Mouse (Mus musculus) ovary, adult 18-20 months (tissue): Measurements from ENCODE around the gene Slc25a53.
"Not testable (repeated sequence)": the region's sequence is repeated elsewhere in the genome, so short reads cannot be mapped to it uniquely, and the experiment has no call there.

Experiments used
- DNase-seq: peaks from one replicate; pipeline ENCODE4 v3.0.0; 2022; ENCODE audit warnings: low spot score, mixed read lengths

The Slc25a53 gene

DNA sequence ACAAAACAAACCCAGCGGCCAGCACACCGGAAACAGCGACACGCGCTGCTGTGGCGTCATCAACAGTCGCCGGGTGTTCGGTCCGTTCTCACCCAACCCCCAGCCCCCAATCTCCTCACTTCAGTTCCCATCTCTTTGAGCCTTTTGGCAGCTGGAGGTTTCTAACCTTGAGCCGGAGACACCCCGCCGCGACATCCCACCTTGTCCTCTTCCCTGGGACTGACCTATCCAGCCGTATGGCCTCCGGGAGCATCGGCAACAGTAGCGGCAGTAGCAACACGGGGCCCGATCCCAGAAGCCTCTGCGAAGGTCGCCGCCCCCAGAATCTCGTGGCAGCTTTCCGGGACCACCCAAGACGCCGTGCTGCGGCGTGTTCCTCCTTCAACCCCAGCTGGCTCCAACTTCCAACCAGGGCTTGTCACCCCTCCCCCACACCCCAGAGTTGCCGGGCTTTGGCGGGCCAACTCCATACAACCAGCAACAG lies at the start of gene Slc25a53:
TSS of gene Slc25a53 (minus strand) at position 303 of the 484 bp plus-strand sequence.
- peak; percentile 77 for DNase-seq

DNA sequence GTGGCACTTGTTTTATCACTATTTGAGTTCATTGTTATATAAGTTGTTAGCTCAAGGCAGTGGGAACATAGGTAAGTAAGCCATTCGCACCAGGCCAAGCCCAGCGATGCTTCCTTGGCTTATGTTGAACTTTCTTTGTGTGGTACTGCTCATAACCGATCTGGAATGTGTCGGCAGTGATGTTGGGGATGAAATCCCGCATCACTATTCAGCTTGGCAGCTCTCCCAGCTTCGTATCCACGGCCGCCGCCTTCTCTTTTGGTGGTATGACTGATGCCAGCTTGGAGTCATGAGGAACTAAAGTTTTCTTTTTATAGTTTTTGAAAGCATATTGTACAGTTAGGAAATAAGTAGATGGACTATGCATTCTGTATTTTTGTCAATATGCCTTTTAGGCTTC lies 25.1 kb upstream of the Slc25a53 start:
- DNase-seq = no peak

DNA sequence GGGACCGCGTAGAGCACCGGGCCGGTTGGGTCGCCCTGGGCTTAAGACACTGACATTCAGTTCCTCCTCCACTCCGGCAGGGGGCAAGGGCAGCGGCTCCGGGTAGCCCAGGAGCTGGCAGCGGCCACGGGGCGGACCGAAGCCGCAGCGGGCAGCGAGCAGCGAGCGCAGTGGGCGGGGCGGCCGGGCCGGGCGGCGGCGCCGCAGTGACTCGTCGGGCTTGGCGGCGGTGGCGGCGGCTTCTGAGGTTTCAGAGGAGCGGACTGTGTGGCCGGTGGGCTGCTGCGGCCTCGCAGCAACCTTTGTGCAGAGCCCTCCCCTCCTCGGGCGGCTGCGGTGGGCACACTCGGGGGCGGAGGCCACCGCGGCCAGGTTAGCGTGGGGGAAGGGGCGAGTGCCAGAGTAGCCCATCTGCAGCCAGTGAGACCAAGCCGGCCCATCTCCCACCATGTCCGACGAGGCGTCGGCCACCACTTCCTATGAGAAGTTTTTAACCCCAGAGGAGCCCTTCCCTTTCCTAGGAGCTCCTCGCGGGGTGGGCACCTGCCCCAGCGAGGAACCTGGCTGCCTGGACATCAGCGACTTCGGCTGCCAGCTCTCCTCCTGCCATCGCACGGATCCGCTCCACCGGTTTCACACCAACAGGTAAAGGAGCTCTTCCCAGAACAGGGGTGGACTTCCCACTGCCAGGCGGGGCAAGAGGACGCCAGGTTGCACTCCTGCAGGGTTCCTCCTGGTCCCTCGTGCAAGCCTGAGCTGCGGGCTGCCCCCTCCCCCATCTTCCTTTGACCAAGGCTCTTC lies 11.5 kb upstream of the Slc25a53 start, which contains the start of gene Fam199x:
TSS of gene Fam199x (plus strand) at position 170 of the 801 bp plus-strand sequence.
- DNase-seq = peak; percentile 65

DNA sequence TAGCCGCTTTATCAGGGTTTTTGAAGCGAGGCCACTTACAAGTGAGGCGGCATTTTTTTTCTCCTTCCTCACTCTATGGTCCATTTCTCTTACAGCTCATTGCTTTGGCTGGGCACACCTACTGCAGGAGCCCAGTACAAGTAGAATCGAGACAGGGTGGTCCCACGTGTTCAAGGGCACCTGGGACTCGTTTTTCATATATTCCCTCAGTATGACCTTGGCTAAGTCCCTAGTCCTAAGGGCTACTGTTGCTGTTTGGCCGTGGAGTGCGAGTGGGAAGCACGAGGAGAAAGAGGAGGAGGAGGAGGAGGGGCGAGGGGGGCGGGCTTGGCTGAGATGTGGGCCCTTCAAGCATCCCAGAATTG lies 10.9 kb upstream of the Slc25a53 start:
- DNase-seq = no peak

DNA sequence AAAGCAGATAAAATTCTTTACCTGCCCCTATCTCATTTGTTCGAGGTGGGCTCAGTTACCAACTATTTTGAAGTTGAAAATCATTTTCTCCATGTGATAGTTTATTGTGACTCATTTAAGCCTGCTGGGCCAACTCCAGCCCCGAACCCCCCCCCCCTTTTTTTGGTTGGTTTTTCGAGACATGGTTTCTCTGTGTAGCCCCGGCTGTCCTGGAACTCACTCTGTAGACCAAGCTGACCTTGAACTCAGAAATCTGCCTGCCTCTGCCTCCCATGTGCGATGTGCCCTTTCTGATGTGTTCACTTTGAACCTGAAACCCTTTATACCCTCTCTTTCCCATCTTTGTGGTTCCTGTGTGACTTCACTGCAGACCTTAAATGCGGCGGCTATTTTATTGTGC lies 400 bp upstream of the Slc25a53 start:
- no peak for DNase-seq

DNA sequence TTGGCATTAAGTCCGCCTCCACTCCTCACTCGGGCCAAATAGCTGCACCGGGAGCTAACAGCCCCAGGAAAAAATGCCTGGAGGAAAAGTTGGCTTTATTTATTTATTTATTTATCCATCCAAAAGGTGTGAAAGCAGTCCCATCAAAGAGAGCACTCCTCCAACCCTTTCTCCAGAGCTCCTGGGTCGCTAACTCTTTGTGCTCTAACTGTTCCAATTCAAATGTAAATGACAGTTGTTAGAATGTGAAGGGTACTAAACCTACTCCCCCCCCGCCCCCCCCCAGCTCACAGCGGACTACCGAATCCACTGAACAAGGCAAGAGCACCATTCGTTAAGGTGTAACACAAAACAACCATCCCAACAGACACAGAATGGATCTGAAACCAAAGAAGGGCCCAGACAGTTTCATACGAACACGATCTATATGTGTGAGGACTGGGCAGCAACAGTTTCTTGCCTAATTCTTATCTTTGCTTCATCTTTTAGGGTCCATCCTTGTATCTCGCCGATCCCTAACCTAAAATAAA lies 567 bp downstream of the Slc25a53 start:
- DNase-seq = no peak

DNA sequence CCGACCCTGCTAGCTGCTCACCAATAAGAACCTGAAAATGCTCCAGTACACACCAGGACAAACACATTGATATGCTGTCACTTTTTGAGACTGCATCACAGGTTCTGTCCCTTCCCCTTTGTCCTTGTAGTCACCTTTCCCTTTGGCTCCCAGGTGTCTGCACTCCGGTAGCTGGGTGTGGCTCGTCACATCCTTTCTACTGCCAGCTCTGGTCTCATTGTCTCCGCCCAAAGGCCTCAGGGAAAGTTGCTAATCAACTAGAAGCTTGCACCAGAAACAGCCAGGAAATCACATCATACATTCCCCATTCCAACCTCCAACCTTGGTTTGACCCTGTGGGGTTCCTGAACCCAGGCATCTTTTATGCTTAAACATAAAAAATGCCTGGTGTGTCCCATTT lies 3.8 kb downstream of the Slc25a53 start:
- no peak for DNase-seq

DNA sequence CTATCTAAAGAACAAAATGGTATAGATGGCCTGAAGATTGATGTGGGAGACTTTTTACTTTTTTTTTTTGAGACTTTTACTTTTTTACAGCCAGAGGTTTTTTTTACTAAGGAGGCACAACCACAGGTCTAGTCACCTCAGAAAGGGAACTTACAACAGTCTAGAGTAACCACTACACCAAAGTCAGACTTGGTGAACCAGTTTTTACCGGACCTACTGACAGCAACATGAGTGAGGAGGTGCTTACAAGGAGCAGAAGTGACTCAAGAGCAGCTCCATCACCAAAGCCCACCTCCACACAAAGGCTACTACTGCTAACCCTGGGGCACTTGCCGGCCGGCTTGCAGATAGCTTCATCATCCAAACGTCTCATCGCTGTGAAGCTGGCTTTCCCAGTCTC lies 6.4 kb downstream of the Slc25a53 start:
- DNase-seq = no peak

DNA sequence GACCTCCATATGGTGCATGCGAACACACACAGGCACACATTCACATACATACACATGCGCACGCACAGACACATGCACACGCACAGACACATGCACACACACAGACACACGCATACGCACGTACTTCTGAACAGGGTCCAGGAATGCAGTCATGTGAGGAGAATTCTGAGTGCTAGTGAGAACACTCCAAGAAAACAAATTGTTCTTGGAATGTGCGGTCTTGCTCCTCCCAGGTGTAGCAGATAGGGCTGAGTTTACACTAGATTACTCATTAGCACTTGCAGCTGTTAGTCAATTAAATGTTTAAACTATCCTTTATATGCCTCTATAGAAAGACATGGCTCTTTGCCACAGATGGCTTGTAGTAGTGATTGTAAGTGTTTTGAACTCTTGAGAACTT lies 7.2 kb downstream of the Slc25a53 start:
- no peak for DNase-seq

DNA sequence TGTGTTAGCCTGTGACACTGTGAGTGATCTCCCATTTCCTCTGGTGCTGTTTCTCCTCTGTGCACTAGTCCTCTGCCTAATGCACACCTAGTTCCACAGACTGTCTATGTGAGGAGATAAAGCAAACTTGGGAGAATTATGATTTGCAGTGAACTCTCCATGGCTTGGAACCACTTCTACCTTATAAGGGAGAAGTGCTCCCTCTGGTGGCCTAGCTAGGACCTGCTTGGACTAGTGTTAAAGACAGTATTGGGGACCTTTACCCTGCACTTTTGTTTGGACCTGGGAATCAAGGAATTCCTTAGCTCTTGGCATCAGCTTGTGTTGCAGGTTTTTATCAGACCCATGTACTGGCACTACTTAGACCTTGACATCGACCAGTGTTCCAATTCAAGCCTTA lies 18.8 kb downstream of the Slc25a53 start:
- DNase-seq = no peak

DNA sequence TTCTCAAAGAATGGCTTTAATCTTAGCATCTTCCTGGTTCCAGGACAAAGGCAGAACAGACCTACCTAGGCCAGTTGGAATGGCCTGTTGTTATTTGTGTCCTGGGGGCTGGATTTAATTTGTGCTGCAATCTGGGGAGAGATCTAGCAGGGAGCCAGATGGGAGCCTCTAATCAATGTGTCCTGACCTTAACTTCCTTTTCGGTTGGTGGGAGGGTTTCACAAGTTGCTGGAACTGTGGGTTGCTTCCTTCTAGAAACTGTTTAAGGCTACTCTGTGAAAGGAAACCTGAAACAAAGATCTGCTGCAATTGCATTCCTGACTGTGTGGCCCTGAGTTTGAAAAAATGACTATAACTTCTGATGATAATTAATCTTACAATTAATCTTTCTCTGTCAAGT lies 20.4 kb downstream of the Slc25a53 start:
- no peak for DNase-seq

DNA sequence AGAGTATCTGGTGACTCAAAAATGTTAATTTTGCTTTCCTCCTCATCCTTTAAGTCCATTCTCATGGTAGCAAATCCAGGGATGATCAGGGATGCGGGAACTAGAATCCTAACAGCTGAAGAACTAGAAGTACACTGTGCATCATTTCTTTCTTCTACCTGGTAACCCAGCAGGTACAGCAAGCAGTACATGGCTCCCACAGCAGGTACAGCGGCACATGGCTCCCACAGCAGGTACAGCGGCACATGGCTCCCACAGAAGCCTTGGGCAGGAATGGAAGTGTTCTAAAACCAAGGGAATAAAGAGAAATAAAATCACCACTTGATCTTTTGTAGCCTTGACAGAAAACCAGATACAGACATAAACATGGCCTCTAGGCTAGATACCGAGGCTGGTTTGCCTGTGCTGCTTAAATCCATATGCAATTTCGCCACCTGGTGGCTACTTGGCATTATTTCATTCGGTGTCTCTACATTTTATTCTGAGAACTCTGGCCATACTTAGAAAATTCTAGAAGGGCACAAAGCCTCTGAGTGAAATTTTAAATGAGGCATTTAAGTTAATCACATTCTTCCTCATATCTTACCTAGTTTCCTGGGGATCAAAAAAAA lies 22.9 kb downstream of the Slc25a53 start:
- no peak for DNase-seq

DNA sequence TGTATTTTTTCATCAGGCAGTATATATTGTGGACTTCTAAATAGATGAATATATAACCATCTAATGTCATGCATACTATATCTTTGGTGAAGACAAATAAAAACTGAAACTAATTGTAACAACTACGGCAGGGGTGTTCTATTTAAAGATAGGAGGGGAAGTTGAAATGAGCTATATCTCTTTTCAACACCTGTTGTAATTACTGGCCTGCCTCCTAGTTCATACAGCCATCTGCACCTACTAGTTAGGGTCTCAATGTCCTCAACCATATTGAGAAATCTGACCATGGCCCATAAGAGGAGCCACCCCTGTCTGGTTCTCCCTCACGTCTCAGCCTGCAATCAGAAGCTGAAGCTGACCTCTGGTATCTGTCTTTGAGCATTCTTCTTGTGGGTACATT lies 41.8 kb downstream of the Slc25a53 start:
- no peak for DNase-seq

DNA sequence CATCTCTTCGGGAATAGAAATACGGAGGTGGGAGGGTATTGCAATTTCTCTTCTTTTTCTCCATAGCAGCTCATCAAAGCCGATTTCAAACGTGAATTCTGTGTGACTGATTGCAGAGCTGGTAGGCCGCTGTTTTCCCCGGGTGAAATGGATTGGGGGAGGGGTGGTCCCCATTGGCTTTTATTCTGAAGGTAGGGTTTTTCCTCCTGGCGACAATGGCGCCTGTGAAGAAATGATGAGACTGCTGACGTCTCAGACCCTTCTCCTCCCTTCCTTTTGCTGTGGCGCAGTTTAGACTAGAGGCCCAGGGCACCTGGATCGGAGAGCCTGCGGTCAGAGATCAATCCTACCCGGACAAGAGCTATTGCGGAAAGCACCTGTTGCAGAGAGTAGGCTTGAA lies 44.5 kb downstream of the Slc25a53 start:
- no peak for DNase-seq

DNA sequence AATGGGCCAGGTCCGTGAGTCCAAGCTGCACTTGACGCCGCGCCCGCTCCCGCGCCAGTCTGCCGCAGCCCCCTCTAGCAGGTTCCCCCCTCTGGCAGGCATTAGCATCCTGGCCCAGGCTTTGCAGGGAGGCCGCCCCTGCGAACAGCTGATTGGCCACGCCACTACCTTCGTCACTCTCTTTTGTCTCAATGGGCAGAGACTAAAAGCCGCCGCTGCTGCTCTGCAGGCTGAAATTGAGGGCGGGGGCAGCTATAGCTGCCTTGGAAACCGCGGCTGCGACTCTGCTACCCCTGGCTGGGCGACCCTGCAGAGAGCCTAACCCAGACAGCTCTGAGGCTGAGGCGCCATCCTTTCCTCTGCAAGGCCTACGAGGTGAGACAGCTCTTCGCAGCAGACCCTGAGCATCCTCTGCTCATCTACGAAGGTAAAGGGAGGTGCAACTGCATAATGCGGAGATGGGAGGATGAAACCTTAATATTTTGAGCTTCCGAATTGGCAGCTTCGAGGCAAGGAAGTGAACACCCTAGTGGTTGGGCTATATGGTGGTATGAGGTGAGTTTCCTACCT lies 45.0 kb downstream of the Slc25a53 start, which contains the start of gene Zcchc18:
TSS of gene Zcchc18 (plus strand) at position 178 of the 570 bp plus-strand sequence.
- DNase-seq = peak; percentile 21

DNA sequence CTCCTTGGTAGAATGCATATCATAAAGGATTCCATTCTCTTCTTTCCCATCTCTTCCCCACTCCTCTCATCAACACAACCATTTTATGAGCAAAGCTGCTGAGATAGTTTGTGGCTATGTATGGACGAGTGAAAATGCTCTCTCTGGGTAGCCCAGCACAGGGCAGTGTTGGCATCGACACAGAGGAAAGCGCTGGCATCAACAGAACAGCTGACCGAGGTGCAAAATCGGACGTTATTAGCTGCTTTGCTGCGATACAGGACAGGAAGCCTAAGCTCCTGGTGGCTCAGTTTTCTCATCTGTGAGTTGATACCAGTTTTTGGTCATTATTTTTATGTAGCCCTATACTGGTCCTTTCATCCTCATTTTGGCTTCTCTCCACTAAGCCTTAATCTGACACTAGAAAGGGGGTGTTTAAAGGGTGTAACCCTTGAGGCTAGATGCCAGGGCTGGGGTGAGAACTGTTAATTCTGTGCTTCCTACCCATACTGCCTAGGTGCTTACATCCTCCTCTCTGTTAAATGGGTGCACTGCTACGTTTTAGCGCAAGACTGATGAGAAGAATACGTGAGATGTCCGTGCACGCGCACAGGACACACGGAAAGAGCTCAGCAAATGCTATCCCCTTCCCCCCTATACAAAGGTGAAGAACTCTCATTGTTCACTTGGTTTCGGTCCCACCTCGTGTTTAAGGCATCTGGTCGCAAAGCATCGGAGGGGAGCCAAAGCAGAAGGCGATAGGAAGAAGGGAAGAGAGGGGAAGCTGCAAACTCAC lies 45.7 kb downstream of the Slc25a53 start:
- DNase-seq = no peak

DNA sequence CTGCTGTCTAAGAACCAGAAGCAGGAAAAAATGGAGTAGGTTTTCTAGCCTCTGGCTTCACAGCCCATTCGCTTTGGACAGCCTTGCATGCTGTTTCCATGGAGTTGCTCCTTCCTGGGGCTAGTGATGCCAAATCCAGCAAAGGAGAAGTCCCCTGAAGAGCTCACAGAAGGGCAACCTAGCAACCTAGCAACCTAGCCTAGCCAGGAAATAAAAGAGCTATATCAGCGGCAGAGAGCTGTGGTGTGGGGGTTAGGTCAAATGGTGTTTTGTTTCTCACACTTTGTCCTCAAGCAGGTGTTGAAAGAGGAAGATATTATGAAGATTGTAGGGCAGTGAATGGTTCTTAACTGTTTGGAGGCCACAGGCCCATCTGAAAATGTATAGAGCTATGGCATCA lies 46.8 kb downstream of the Slc25a53 start:
- no peak for DNase-seq

DNA sequence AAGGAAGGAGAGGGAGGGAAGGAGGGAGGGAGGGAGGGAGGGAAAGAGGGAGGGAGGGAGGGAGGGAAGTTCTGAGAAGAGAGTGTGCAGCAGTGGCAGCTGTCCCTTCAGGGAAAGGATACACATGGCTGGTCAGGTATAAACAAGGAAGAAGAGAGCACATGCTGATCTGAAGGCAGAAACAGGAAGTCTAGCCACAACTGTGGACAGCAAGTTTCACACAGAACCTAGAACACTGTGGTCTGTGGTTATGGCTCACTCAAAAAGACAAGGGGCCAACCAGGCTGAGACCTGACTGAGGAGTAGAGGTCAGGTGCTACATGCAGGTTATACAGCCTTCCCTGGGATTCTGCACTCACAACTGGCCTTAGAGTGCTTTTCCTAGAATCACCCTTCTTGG lies 52.1 kb downstream of the Slc25a53 start:
- no peak for DNase-seq

DNA sequence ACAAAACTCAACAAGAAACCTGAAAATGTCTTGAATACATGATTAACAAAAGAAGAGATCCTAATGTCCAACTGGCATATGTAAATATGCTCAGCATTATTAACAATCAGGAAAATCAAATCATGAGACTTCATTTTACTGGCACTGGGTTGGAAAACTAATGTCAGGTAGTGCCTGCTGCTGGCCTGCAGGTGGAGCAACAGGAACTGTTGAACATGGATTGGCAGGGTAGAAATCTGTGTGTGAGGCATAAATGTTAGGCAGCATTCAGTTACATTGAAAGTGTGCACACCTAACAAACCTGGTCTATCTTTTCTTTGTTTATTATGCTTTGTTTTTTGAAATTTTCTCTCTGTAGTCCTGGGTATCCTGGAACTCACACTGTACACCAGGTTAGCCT lies 59.5 kb downstream of the Slc25a53 start:
- no peak for DNase-seq

DNA sequence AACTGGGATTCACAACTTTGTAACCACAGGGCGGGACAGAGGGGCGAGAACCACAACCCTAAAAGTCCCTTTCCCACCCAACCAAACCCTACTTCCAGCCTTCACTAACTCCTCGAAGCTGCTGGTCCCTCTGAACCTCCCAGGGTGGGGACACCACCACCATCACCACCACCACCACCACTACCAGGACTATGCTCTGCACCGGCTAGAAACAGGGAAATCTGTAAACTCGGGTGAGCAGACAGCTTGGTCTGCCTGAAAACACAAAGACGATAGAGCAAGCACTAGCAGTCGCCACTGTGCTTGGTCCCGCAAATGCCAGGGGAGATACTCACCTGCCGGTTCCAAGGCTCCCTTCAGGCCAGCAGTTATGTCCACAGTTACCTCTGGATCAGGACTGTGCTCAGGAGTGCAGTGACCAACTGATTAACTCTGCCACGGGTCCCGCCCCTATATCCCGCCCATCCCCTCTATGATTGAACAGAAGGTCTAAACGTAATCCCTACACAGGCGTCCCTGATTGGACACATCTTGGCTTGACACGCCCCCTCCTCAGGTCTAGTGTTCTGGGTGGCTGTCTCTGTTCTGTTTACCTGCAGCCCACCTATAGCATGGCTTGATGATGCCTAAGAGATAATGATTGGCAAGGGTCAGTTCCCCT lies 61.5 kb downstream of the Slc25a53 start, which contains the start of the genes Tmsb15l and Tmsb15b1:
TSS of gene Tmsb15l (minus strand) at position 446 of the 661 bp plus-strand sequence.
TSS of gene Tmsb15b1 (minus strand) at position 451 of the 661 bp plus-strand sequence.
- peak; percentile 24 for DNase-seq

DNA sequence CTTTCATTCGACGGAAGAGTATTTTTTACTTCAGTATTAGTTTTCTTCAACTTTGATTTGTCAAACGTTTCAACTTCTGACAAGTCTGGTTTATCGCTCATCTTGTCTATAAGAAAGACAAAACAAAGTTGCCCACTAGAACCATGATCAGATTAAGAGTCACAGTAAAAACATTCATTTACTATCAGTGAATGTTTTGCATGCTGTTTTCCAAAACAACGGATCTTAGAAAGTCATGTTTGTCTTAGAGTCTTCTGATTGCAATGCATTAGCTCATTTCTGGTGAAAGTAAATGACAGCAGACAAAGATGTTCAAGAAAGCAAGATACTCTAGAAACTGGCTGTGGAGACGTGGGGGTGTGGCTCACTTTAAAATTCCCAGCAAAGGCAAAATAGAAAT lies 62.7 kb downstream of the Slc25a53 start, which contains the start of gene Tmsb15b2:
TSS of gene Tmsb15b2 (minus strand) at position 101 of the 400 bp plus-strand sequence.
- not testable (repeated sequence) for DNase-seq
